Mouse (Mus musculus): ENCODE data around the gene Gm20826. TPM values are rescaled to one million over a fixed set of nuclear protein-coding genes. Genes with fewer than 3 reads are reported as not detected.
"Not testable (repeated sequence)": the region's sequence is repeated elsewhere in the genome, so short reads cannot be mapped to it uniquely, and the experiment has no call there.

The Gm20826 gene
- polyA plus RNA-seq (2015; fragmentation: Nextera tagmentation; extraction: Ambion mirVana) = not detected in 2 replicates

DNA sequence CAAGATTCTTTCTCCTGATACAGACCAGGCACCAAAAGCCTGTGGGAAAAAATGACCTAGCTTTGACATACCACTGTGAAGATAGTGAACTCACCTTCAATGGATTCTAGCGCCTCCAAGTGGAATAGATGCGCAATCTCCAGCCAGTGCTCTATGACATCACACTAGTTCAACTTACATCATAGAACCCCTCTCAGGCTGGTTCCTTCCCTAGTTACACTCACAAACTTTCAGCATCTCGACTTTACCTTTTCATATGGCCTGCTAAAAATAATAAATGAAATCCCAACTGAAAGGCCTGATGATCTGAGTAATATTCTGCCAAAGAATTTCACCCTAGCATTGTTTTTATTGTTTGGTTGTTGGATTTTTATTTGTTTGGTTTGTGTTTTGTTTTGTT lies at the start of gene Gm20826:
Gm20826 (minus strand) TSS at position 101 of the 400 bp plus-strand sequence.
- no CpG with 5 or more reads among the region's 3 CpGs for WGBS (ENCODE audit: insufficient replicate concordance)
- H3K27ac ChIP-seq (ENCODE audit: low read depth); DNase-seq; H3K9ac ChIP-seq (replicated peaks); ATAC-seq; H3K4me3 ChIP-seq (ENCODE audit: low read depth, low read length); H3K27me3 ChIP-seq (ENCODE audit: insufficient read depth, low read length); H3K4me1 ChIP-seq (ENCODE audit: insufficient read depth); H3K4me2 ChIP-seq (ENCODE audit: low read depth, low read length); H3K36me3 ChIP-seq (replicated peaks; ENCODE audit: insufficient read depth, low read length); H3K9me3 ChIP-seq (ENCODE audit: low read length): not testable (repeated sequence)

Other genes starting within 250 kb of the Gm20826 start
- gene Gm21788, start 233.5 kb downstream of the Gm20826 start, polyA plus RNA-seq (2015; fragmentation: Nextera tagmentation; extraction: Ambion mirVana) = not detected in 2 replicates
- not detected in 2 replicates for gene Gm28576, start 84.5 kb upstream of the Gm20826 start, polyA plus RNA-seq (2015; fragmentation: Nextera tagmentation; extraction: Ambion mirVana)